Mouse (Mus musculus): Measurements from ENCODE around the gene H13.
"Not testable (repeated sequence)": the region's sequence is repeated elsewhere in the genome, so short reads cannot be mapped to it uniquely, and the experiment has no call there.

H13 gene

GRCm38 (mm10) chr2:152661163-152661562, 8.1 kb upstream of the H13 start:
- no peak for DNase-seq (ENCODE audit: low spot score)

- not testable (repeated sequence) for DNase-seq (ENCODE audit: low spot score)
These were observed 3.1 kb upstream of the H13 start for GRCm38 (mm10) chr2:152666191-152666590.

GRCm38 (mm10) chr2:152669639-152670484, 601 bp downstream of the H13 start:
- peak; percentile 66 for DNase-seq (ENCODE audit: low spot score)

- DNase-seq (ENCODE audit: low spot score) = no peak
These were observed 1.9 kb downstream of the H13 start for GRCm38 (mm10) chr2:152670983-152671641.

GRCm38 (mm10) chr2:152671642-152671999, 2.4 kb downstream of the H13 start:
- DNase-seq (ENCODE audit: low spot score) = peak; percentile 79

- no peak for DNase-seq (ENCODE audit: low spot score)
These were observed 2.9 kb downstream of the H13 start for GRCm38 (mm10) chr2:152672166-152672565.

- DNase-seq (ENCODE audit: low spot score) = no peak
These were observed 4.9 kb downstream of the H13 start for GRCm38 (mm10) chr2:152674148-152674547.

GRCm38 (mm10) chr2:152675252-152675791, 6.1 kb downstream of the H13 start:
- no peak for DNase-seq (ENCODE audit: low spot score)

GRCm38 (mm10) chr2:152678302-152678701, 9.0 kb downstream of the H13 start:
- DNase-seq (ENCODE audit: low spot score) = peak; percentile 66

- no peak for DNase-seq (ENCODE audit: low spot score)
These were observed 9.7 kb downstream of the H13 start for GRCm38 (mm10) chr2:152678925-152679324.

GRCm38 (mm10) chr2:152679701-152680355, 10.6 kb downstream of the H13 start:
- no peak for DNase-seq (ENCODE audit: low spot score)

- DNase-seq (ENCODE audit: low spot score) = peak; percentile 54
These were observed 13.8 kb downstream of the H13 start for GRCm38 (mm10) chr2:152683086-152683485.

- DNase-seq (ENCODE audit: low spot score) = no peak
These were observed 17.1 kb downstream of the H13 start for GRCm38 (mm10) chr2:152686399-152686798.

GRCm38 (mm10) chr2:152686806-152687267, 17.6 kb downstream of the H13 start, which contains the start of gene Mcts2:
Gene Mcts2 (plus strand): TSS chr2:152687035.
- peak; percentile 98 for DNase-seq (ENCODE audit: low spot score)

- DNase-seq (ENCODE audit: low spot score) = peak; percentile 73
These were observed 22.4 kb downstream of the H13 start for GRCm38 (mm10) chr2:152691564-152692217.

GRCm38 (mm10) chr2:152693233-152693632, 24.0 kb downstream of the H13 start:
- peak; percentile 82 for DNase-seq (ENCODE audit: low spot score)

GRCm38 (mm10) chr2:152693735-152694134, 24.5 kb downstream of the H13 start:
- DNase-seq (ENCODE audit: low spot score) = no peak

GRCm38 (mm10) chr2:152694708-152695107, 25.4 kb downstream of the H13 start:
- no peak for DNase-seq (ENCODE audit: low spot score)

- peak; percentile 80 for DNase-seq (ENCODE audit: low spot score)
These were observed 26.8 kb downstream of the H13 start for GRCm38 (mm10) chr2:152696016-152696415.

- DNase-seq (ENCODE audit: low spot score) = peak; percentile 95
These were observed 27.4 kb downstream of the H13 start for GRCm38 (mm10) chr2:152696476-152697164.

GRCm38 (mm10) chr2:152700138-152700537, 30.9 kb downstream of the H13 start:
- no peak for DNase-seq (ENCODE audit: low spot score)

All from MN1 (cell line).